Mouse (Mus musculus) midbrain, embryonic 11.5 days (tissue): ENCODE results near the gene Cbfa2t3. TPM values are rescaled to one million over a fixed set of nuclear protein-coding genes. Genes with fewer than 3 reads are reported as not detected.

Experiments
- ATAC-seq: fragments of 200-750 bp; cut with Nextera tagmentation; 2 replicates; pipeline ENCODE4 v1.8.0; 2017; ENCODE audit warnings: moderate TSS enrichment, moderate library complexity; ENCODE audit not compliant: low FRiP score
- DNase-seq: peaks from one replicate; pipeline ENCODE4 v3.0.0; 2015; ENCODE audit warnings: low spot score; ENCODE audit errors: missing footprints
- H3K27ac ChIP-seq: fragments of 300-500 bp; sonication (generic); 2 replicates; pipeline ENCODE4 v1.5.1; 2014; ENCODE audit warnings: low read depth, low read length
- H3K27me3 ChIP-seq: fragments of 300-500 bp; sonication (generic); 2 replicates; pipeline ENCODE4 v1.6.1; 2014; ENCODE audit warnings: mild to moderate bottlenecking, low read length, moderate library complexity, mixed read lengths; ENCODE audit not compliant: control insufficient read depth, insufficient read depth
- H3K36me3 ChIP-seq: fragments of 300-500 bp; sonication (generic); 2 replicates; pipeline ENCODE4 v1.6.1; 2014; ENCODE audit warnings: mild to moderate bottlenecking, low read length, moderate library complexity, mixed read lengths; ENCODE audit not compliant: control insufficient read depth, insufficient read depth
- H3K4me1 ChIP-seq: fragments of 300-500 bp; sonication (generic); 2 replicates; pipeline ENCODE4 v1.6.1; 2014; ENCODE audit warnings: low read length; ENCODE audit not compliant: control insufficient read depth, insufficient read depth
- H3K4me2 ChIP-seq: fragments of 300-500 bp; sonication (generic); 2 replicates; pipeline ENCODE4 v1.6.1; 2014; ENCODE audit warnings: mild to moderate bottlenecking, moderate library complexity
- H3K4me3 ChIP-seq: fragments of 300-500 bp; sonication (generic); 2 replicates; pipeline ENCODE4 v1.5.1; 2014; ENCODE audit warnings: low read depth, low read length
- H3K9ac ChIP-seq: fragments of 300-500 bp; sonication (generic); 2 replicates; pipeline ENCODE4 v1.6.1; 2014; ENCODE audit warnings: low read length
- H3K9me3 ChIP-seq: fragments of 300-500 bp; sonication (generic); 2 replicates; pipeline ENCODE4 v1.6.1; 2016; ENCODE audit warnings: low read length; ENCODE audit not compliant: control insufficient read depth
- WGBS: fragments of 180-500 bp; shearing (Covaris S2); extraction: QIAGEN DNeasy Blood & Tissue Kit; methylation state at CpG from one replicate; pipeline ENCODE4 v1.1.7; 2014; 5-methylcytosine and 5-hydroxymethylcytosine counted together
- polyA plus RNA-seq: library from polyadenylated mRNA; unstranded; fragments of >200 nt; fragmentation: Nextera tagmentation; extraction: Ambion mirVana; gene quantifications from 2 replicates; pipeline ENCODE4 v1.2.1, GENCODE M21; 2014

The Cbfa2t3 gene
- polyA plus RNA-seq, 1 experiment from 2014 or later = 6.1 TPM

- Histone ChIP-seq H3K9me3 (no peaks in the 10 kb centered on the region), H3K4me3 (no peak overlapping the region), H3K9ac (no peak overlapping the region), H3K36me3 (no peaks in the 10 kb centered on the region), H3K4me1 (peaks cover 7% of the 10 kb centered on the region; the same call in 1 of the 2 replicates), H3K27me3 (no peaks in the 10 kb centered on the region), H3K4me2 (no peak overlapping the region), H3K27ac (no peak overlapping the region)
- no peak for ATAC-seq
- peak; percentile 64 for DNase-seq
- WGBS = 61% methylated on average over 10 of the region's 10 CpGs
Observed at GRCm38 (mm10) chr8:122702301-122702941, 3.5 kb upstream of the Cbfa2t3 start.

- 86% methylated on average over 12 of the region's 12 CpGs for WGBS
- H3K9me3 ChIP-seq = no peaks in the 10 kb centered on the region
- no peak overlapping the region for H3K9ac ChIP-seq
- peaks cover 7% of the 10 kb centered on the region; the same call in 1 of the 2 replicates for H3K4me1 ChIP-seq
- no peaks in the 10 kb centered on the region for H3K27me3 ChIP-seq
- no peaks in the 10 kb centered on the region for H3K36me3 ChIP-seq
- peak; percentile 69 for DNase-seq
- no peak overlapping the region for H3K27ac ChIP-seq
- ATAC-seq = no peak
- no peak overlapping the region for H3K4me3 ChIP-seq
- H3K4me2 ChIP-seq = no peak overlapping the region
Observed at GRCm38 (mm10) chr8:122701441-122702185, 2.7 kb upstream of the Cbfa2t3 start.

- Histone ChIP-seq H3K27me3 (no peaks in the 10 kb centered on the region), H3K4me2 (no peak overlapping the region), H3K27ac (no peak overlapping the region), H3K4me1 (peaks cover 5% of the 10 kb centered on the region; the same call in 1 of the 2 replicates), H3K4me3 (no peak overlapping the region), H3K9ac (no peak overlapping the region), H3K36me3 (no peaks in the 10 kb centered on the region), H3K9me3 (no peaks in the 10 kb centered on the region)
- WGBS = 72% methylated on average over 13 of the region's 13 CpGs
- DNase-seq (no peak), ATAC-seq (no peak)
Observed at GRCm38 (mm10) chr8:122700628-122701027, 1.7 kb upstream of the Cbfa2t3 start.

GRCm38 (mm10) chr8:122698254-122698768 lies 598 bp downstream of the Cbfa2t3 start:
- no peak overlapping the region for H3K4me3 ChIP-seq

GRCm38 (mm10) chr8:122697586-122697985 lies 1.3 kb downstream of the Cbfa2t3 start:
- Histone ChIP-seq H3K4me1 (0 out of 2 replicates have a peak, but pooled peaks cover 3% of the 10 kb centered on the region), H3K27me3 (no peaks in the 10 kb centered on the region), H3K36me3 (no peaks in the 10 kb centered on the region), H3K9ac (no peak overlapping the region), H3K9me3 (no peaks in the 10 kb centered on the region), H3K27ac (no peak overlapping the region), H3K4me3 (no peak overlapping the region), H3K4me2 (no peak overlapping the region)
- DNase-seq = no peak
- 83% methylated on average over 6 of the region's 6 CpGs for WGBS
- no peak for ATAC-seq

More at GRCm38 (mm10) chr8:122698254-122698768, 598 bp downstream of the Cbfa2t3 start:
- ATAC-seq = no peak
- H3K9me3 ChIP-seq = no peaks in the 10 kb centered on the region
- no peaks in the 10 kb centered on the region for H3K36me3 ChIP-seq
- no peak overlapping the region for H3K9ac ChIP-seq
- H3K27me3 ChIP-seq = no peaks in the 10 kb centered on the region
- no peak overlapping the region for H3K27ac ChIP-seq
- DNase-seq = no peak
- WGBS = 91% methylated on average over 5 of the region's 5 CpGs
- H3K4me2 ChIP-seq = no peak overlapping the region
- 0 out of 2 replicates have a peak, but pooled peaks cover 3% of the 10 kb centered on the region for H3K4me1 ChIP-seq

- H3K27ac ChIP-seq = no peak overlapping the region
- no peaks in the 10 kb centered on the region for H3K9me3 ChIP-seq
- no peaks in the 10 kb centered on the region for H3K27me3 ChIP-seq
- peak; percentile 83 for DNase-seq
- H3K4me3 ChIP-seq = no peak overlapping the region
- H3K4me2 ChIP-seq = no peak overlapping the region
- H3K9ac ChIP-seq = no peak overlapping the region
- no peak for ATAC-seq
- 0 out of 2 replicates have a peak, but pooled peaks cover 3% of the 10 kb centered on the region for H3K4me1 ChIP-seq
- WGBS = 95% methylated on average over 3 of the region's 3 CpGs
- H3K36me3 ChIP-seq = no peaks in the 10 kb centered on the region
Observed at GRCm38 (mm10) chr8:122697181-122697581, 1.7 kb downstream of the Cbfa2t3 start.

- Histone ChIP-seq H3K9me3 (no peaks in the 10 kb centered on the region), H3K4me3 (no peak overlapping the region), H3K27ac (no peak overlapping the region), H3K27me3 (no peaks in the 10 kb centered on the region), H3K9ac (no peak overlapping the region), H3K4me1 (0 out of 2 replicates have a peak, but pooled peaks cover 3% of the 10 kb centered on the region), H3K36me3 (no peaks in the 10 kb centered on the region), H3K4me2 (no peak overlapping the region)
- ATAC-seq = no peak
- DNase-seq = no peak
- 62% methylated on average over 7 of the region's 7 CpGs for WGBS
Observed at GRCm38 (mm10) chr8:122695438-122696042, 3.4 kb downstream of the Cbfa2t3 start.

GRCm38 (mm10) chr8:122692152-122692551 lies 6.8 kb downstream of the Cbfa2t3 start:
- peak; percentile 60 for DNase-seq
- no peaks in the 10 kb centered on the region for H3K27me3 ChIP-seq
- H3K27ac ChIP-seq = no peak overlapping the region
- no peaks in the 10 kb centered on the region for H3K9me3 ChIP-seq
- H3K4me1 ChIP-seq = no peaks in the 10 kb centered on the region
- H3K4me3 ChIP-seq = no peak overlapping the region
- H3K4me2 ChIP-seq = no peak overlapping the region
- ATAC-seq = no peak
- no peaks in the 10 kb centered on the region for H3K36me3 ChIP-seq
- H3K9ac ChIP-seq = no peak overlapping the region
- 76% methylated on average over 8 of the region's 8 CpGs for WGBS

GRCm38 (mm10) chr8:122691018-122691417 lies 7.9 kb downstream of the Cbfa2t3 start:
- DNase-seq (no peak), ATAC-seq (no peak)
- H3K27ac ChIP-seq = no peak overlapping the region
- H3K4me1 ChIP-seq = no peaks in the 10 kb centered on the region
- no peak overlapping the region for H3K9ac ChIP-seq
- H3K27me3 ChIP-seq = no peaks in the 10 kb centered on the region
- H3K36me3 ChIP-seq = no peaks in the 10 kb centered on the region
- 81% methylated on average over 6 of the region's 6 CpGs for WGBS
- no peak overlapping the region for H3K4me2 ChIP-seq
- no peak overlapping the region for H3K4me3 ChIP-seq
- H3K9me3 ChIP-seq = no peaks in the 10 kb centered on the region
